Mouse (Mus musculus): ENCODE measurements around the gene Vsig10l.

- TF ChIP-seq MAX (IDR thresholded peaks at IDR 0.05): no peak
- TF ChIP-seq CTCF (IDR thresholded peaks at IDR 0.05; ENCODE audit: control insufficient read depth, insufficient read depth, insufficient read length): no peak
- TF ChIP-seq USF1 (IDR thresholded peaks at IDR 0.05; ENCODE audit: low read depth): no peak
- no peak for TF ChIP-seq MYOG (IDR thresholded peaks at IDR 0.05; ENCODE audit: control insufficient read depth, extremely low read depth, insufficient read length)
- TF ChIP-seq MYOD1 (IDR thresholded peaks at IDR 0.05; ENCODE audit: control insufficient read depth, insufficient read length, low read depth): no peak
- no peak for TF ChIP-seq FOSL1 (IDR thresholded peaks at IDR 0.05; ENCODE audit: insufficient read depth, low read length, poor library complexity, severe bottlenecking)
- TF ChIP-seq CEBPB (IDR thresholded peaks at IDR 0.05; ENCODE audit: low read depth): no peak
Observed at GRCm38 (mm10) chr7:43443126-43443916, 19.6 kb upstream of the Vsig10l start.

All from C2C12 (cell line).